In genomic region chr4:57798286-57799018, GRCm38 (mm10) we compare ENCODE assay signal across 8 mouse cellular contexts.
DNase-seq lines count a peak whose midpoint lies in the region; ATAC-seq and TF ChIP-seq lines count a peak whose summit lies in the region.

No protein-coding gene starts in this region.

- peaks cover 14% of the 10 kb centered on the region; the same call in 1 of the 2 replicates for H3K4me1 ChIP-seq in kidney, postnatal 0 days (replicated peaks; ENCODE audit: insufficient read depth, low read length)
- peaks cover 11% of the 10 kb centered on the region; the same call in 1 of the 2 replicates for H3K4me1 ChIP-seq in midbrain, embryonic 11.5 days (ENCODE audit: control insufficient read depth, insufficient read depth, low read length)

- TF ChIP-seq CTCF in kidney, postnatal 0 days (IDR thresholded peaks at IDR 0.05; ENCODE audit: low read depth): no peak

- no peaks in the 10 kb centered on the region for H3K9me3 ChIP-seq in kidney, postnatal 0 days (replicated peaks; ENCODE audit: low read length)
- no peaks in the 10 kb centered on the region for H3K9me3 ChIP-seq in midbrain, embryonic 11.5 days (ENCODE audit: control insufficient read depth, low read length)

- no peaks in the 10 kb centered on the region for H3K27me3 ChIP-seq in kidney, postnatal 0 days (ENCODE audit: insufficient read depth, low read length)
- H3K27me3 ChIP-seq in midbrain, embryonic 11.5 days (ENCODE audit: control insufficient read depth, insufficient read depth, low read length): no peaks in the 10 kb centered on the region

- peak; percentile 49 for DNase-seq in kidney, postnatal 0 days (ENCODE audit: low spot score)
- DNase-seq in kidney, adult 8-10 months: no peak
- peak; percentile 88 to 95 for DNase-seq in adrenal gland, adult (ENCODE audit: inconsistent age in 2 of 2, low spot score in 1 of 2)
- peak; percentile 89 for DNase-seq in midbrain, embryonic 11.5 days (ENCODE audit: low spot score, missing footprints)
- DNase-seq in left cerebral cortex, postnatal 36 days (ENCODE audit: low spot score in 2 of 2): no peak
- no peak for DNase-seq in cerebellum, postnatal 36 days
- no peak for DNase-seq in cerebellum, adult 18-20 months

- no peak; the same call in 1 of the 2 replicates for ATAC-seq in kidney, postnatal 0 days (replicated peaks; ENCODE audit: low FRiP score, low read depth)
- ATAC-seq in hematopoietic stem cell, adult 5-6 weeks (replicated peaks in 1 of 2; ENCODE audit: insufficient read depth in 1 of 2, low FRiP score in 2 of 2, low TSS enrichment in 1 of 2, low read depth in 1 of 2, poor library complexity in 2 of 2, severe bottlenecking in 2 of 2): peak; percentile 39 to 72; a peak in 2 of 4 replicates
- peak; percentile 87 for ATAC-seq in midbrain, embryonic 11.5 days (ENCODE audit: low FRiP score)

- no peaks in the 10 kb centered on the region for H3K36me3 ChIP-seq in kidney, postnatal 0 days (ENCODE audit: insufficient read depth, low read length)
- no peaks in the 10 kb centered on the region for H3K36me3 ChIP-seq in midbrain, embryonic 11.5 days (ENCODE audit: control insufficient read depth, insufficient read depth, low read length)

- no peak overlapping the region for H3K4me2 ChIP-seq in kidney, postnatal 0 days (ENCODE audit: low read length)
- peak overlapping the region; percentile 17; the same call in 1 of the 2 replicates for H3K4me2 ChIP-seq in midbrain, embryonic 11.5 days

- intact Hi-C loops in left cerebral cortex, postnatal 36 days (cut with DNase I): no loop called here

- WGBS in kidney, postnatal 0 days: 44% methylated on average over 10 of the region's 10 CpGs
- 15% methylated on average over 10 of the region's 10 CpGs for WGBS in midbrain, embryonic 11.5 days

- H3K9ac ChIP-seq in kidney, postnatal 0 days (ENCODE audit: low read depth, low read length): no peak overlapping the region
- peak overlapping the region; percentile 44 for H3K9ac ChIP-seq in midbrain, embryonic 11.5 days (ENCODE audit: low read length)

- H3K4me3 ChIP-seq in kidney, postnatal 0 days (replicated peaks; ENCODE audit: low read depth, low read length): no peak overlapping the region
- H3K4me3 ChIP-seq in midbrain, embryonic 11.5 days (ENCODE audit: low read depth, low read length): no peak overlapping the region

- H3K27ac ChIP-seq in kidney, postnatal 0 days: no peak overlapping the region
- peak overlapping the region; percentile 3; the same call in 1 of the 2 replicates for H3K27ac ChIP-seq in midbrain, embryonic 11.5 days (ENCODE audit: low read depth, low read length)

Comparison
In these comparisons a context has a peak if more than half of its experiments do, and no peak if none do; other contexts are left out.
1. DNase-seq: peak in kidney, postnatal 0 days (single experiment), adrenal gland, adult (2 of 2) and midbrain, embryonic 11.5 days (single experiment); none in kidney, adult 8-10 months (0 of 2), left cerebral cortex, postnatal 36 days (0 of 2), cerebellum, postnatal 36 days (0 of 2) and cerebellum, adult 18-20 months (0 of 2).